Mouse (Mus musculus) heart, embryonic 12.5 days (tissue): Measurements from ENCODE around the gene Cdk1. TPM values are rescaled to one million over a fixed set of nuclear protein-coding genes. Genes with fewer than 3 reads are reported as not detected.

Experiments used
- ATAC-seq: fragments of 200-750 bp; cut with Nextera tagmentation; 2 replicates; pipeline ENCODE4 v1.8.0; 2017; ENCODE audit warnings: moderate TSS enrichment, moderate library complexity; ENCODE audit not compliant: insufficient number of reproducible peaks, low FRiP score
- H3K27ac ChIP-seq: fragments of 300-500 bp; sonication (generic); 2 replicates; pipeline ENCODE4 v1.5.1; 2016; ENCODE audit warnings: mild to moderate bottlenecking, moderate library complexity; ENCODE audit not compliant: poor library complexity, severe bottlenecking
- H3K27me3 ChIP-seq: fragments of 300-500 bp; sonication (generic); replicated peaks from 2 replicates; pipeline ENCODE4 v1.6.1; 2016; ENCODE audit warnings: mild to moderate bottlenecking, moderate library complexity
- H3K36me3 ChIP-seq: fragments of 300-500 bp; sonication (generic); 2 replicates; pipeline ENCODE4 v1.6.1; 2016; ENCODE audit warnings: mild to moderate bottlenecking, moderate library complexity
- H3K4me1 ChIP-seq: fragments of 300-500 bp; sonication (generic); replicated peaks from 2 replicates; pipeline ENCODE4 v1.6.1; 2016; ENCODE audit warnings: mild to moderate bottlenecking
- H3K4me2 ChIP-seq: fragments of 300-500 bp; sonication (generic); 2 replicates; pipeline ENCODE4 v1.6.1; 2016; ENCODE audit warnings: mild to moderate bottlenecking, moderate library complexity
- H3K4me3 ChIP-seq: fragments of 300-500 bp; sonication (generic); 2 replicates; pipeline ENCODE4 v1.5.1; 2016; ENCODE audit warnings: mild to moderate bottlenecking
- H3K9ac ChIP-seq: fragments of 300-500 bp; sonication (generic); 2 replicates; pipeline ENCODE4 v1.6.1; 2016; ENCODE audit warnings: mild to moderate bottlenecking, moderate library complexity
- H3K9me3 ChIP-seq: fragments of 300-500 bp; sonication (generic); replicated peaks from 2 replicates; pipeline ENCODE4 v1.6.1; 2016; ENCODE audit warnings: mild to moderate bottlenecking, moderate library complexity
- WGBS: fragments of 180-500 bp; shearing (Covaris S2); methylation state at CpG from one replicate; pipeline ENCODE4 v1.1.7; 2016; 5-methylcytosine and 5-hydroxymethylcytosine counted together
- polyA plus RNA-seq: library from polyadenylated mRNA; unstranded; fragments of >200 nt; fragmentation: Nextera tagmentation; extraction: Ambion mirVana; gene quantifications from 2 replicates; pipeline ENCODE4 v1.2.1, GENCODE M21; 2016

Gene Cdk1
- polyA plus RNA-seq, 1 experiment from 2014 or later = 337 TPM

DNA sequence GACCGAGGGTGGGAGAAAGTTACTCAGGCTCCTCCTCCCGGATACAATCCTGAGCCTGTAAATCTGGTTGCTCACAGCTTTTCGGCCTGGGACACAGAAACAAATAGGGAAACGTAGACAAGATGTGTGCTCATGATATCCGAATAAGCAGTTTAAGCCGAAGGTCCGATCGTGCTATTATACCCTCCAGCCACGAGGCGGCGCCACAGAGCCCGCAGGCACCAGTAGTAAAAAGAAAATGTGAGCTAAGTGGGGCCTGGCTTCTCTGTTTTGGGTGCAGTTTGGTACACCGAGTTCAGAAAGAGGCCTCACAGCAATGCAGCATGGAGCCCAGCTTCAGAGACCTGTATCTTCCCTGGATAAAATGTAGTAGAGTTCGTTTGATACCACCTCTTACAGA is 46.5 kb downstream of the Cdk1 start:
- H3K4me2 ChIP-seq = no peak overlapping the region
- no peak overlapping the region for H3K4me3 ChIP-seq
- 49% methylated on average over 14 of the region's 14 CpGs for WGBS
- no peaks in the 10 kb centered on the region for H3K27me3 ChIP-seq
- H3K36me3 ChIP-seq = no peaks in the 10 kb centered on the region
- no peak overlapping the region for H3K9ac ChIP-seq
- H3K9me3 ChIP-seq = no peaks in the 10 kb centered on the region
- ATAC-seq = no peak
- peaks cover 11% of the 10 kb centered on the region for H3K4me1 ChIP-seq
- no peak overlapping the region for H3K27ac ChIP-seq

GRCm38 (mm10) chr10:69305600-69305999 is 47.1 kb downstream of the Cdk1 start:
- WGBS = 28% methylated on average over 7 of the region's 7 CpGs
- no peaks in the 10 kb centered on the region for H3K36me3 ChIP-seq
- H3K4me2 ChIP-seq = no peak overlapping the region
- H3K4me3 ChIP-seq = no peak overlapping the region
- peaks cover 11% of the 10 kb centered on the region for H3K4me1 ChIP-seq
- ATAC-seq = no peak
- no peaks in the 10 kb centered on the region for H3K27me3 ChIP-seq
- no peaks in the 10 kb centered on the region for H3K9me3 ChIP-seq
- H3K9ac ChIP-seq = 0 out of 2 replicates have a peak overlapping the region, but pooled peaks have one; percentile 34
- H3K27ac ChIP-seq = no peak overlapping the region

GRCm38 (mm10) chr10:69304819-69305218 is 47.9 kb downstream of the Cdk1 start:
- no peaks in the 10 kb centered on the region for H3K9me3 ChIP-seq
- 85% methylated on average over 3 of the region's 3 CpGs for WGBS
- peaks cover 11% of the 10 kb centered on the region for H3K4me1 ChIP-seq
- no peaks in the 10 kb centered on the region for H3K27me3 ChIP-seq
- H3K4me2 ChIP-seq = no peak overlapping the region
- ATAC-seq = peak; percentile 53; the same call in 1 of the 2 replicates
- no peaks in the 10 kb centered on the region for H3K36me3 ChIP-seq
- H3K4me3 ChIP-seq = no peak overlapping the region
- H3K27ac ChIP-seq = no peak overlapping the region
- H3K9ac ChIP-seq = no peak overlapping the region

DNA sequence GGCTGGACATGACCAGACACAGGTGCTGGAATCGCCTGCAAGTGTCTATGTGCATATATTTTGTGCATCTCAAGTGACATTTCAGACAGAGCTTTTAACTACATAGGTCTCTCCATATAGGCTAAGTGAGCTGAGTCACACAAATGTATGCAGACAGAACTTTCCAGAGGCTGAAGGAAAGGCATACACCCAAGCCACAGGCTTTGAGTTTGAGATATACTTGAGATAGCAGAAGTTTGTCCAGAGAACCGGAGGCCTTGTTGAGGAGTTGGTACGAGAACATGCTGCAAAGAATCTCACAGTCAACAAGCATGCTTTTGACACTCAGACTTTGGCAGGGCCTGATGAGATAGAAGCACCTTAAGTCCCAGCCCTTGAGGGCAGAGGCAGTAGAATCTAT is 50.1 kb downstream of the Cdk1 start:
- H3K9ac ChIP-seq = no peak overlapping the region
- H3K4me3 ChIP-seq = no peak overlapping the region
- H3K36me3 ChIP-seq = no peaks in the 10 kb centered on the region
- ATAC-seq = no peak
- no peak overlapping the region for H3K4me2 ChIP-seq
- no peaks in the 10 kb centered on the region for H3K27me3 ChIP-seq
- H3K4me1 ChIP-seq = peaks cover 11% of the 10 kb centered on the region
- no peak overlapping the region for H3K27ac ChIP-seq
- 0 out of 2 replicates have a peak, but pooled peaks cover 5% of the 10 kb centered on the region for H3K9me3 ChIP-seq
- WGBS = 56% methylated on average over 3 of the region's 3 CpGs

DNA sequence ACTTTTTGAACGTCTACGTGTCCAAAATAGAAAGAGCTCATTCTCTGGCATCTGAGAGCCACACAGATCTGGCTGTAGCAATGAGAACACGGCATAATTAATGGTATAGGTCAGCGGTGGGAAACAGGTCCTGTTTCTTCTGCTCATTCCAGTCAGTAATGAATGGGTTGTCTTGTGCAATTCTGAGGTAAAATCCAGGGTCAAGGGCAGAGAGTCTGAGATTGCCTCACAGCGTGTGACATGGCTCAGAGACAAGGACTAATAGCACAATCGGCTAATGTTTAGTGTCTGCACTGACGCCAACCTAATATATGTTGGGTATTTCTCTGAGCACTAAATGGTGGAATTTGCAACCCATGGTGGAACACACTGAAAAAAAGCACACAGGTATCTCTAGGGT is 52.8 kb downstream of the Cdk1 start:
- H3K36me3 ChIP-seq = no peaks in the 10 kb centered on the region
- 0 out of 2 replicates have a peak, but pooled peaks cover 5% of the 10 kb centered on the region for H3K9me3 ChIP-seq
- no peak overlapping the region for H3K27ac ChIP-seq
- H3K27me3 ChIP-seq = no peaks in the 10 kb centered on the region
- H3K4me2 ChIP-seq = no peak overlapping the region
- H3K9ac ChIP-seq = no peak overlapping the region
- 0 out of 2 replicates have a peak, but pooled peaks cover under 1% of the 10 kb centered on the region for H3K4me1 ChIP-seq
- H3K4me3 ChIP-seq = no peak overlapping the region
- ATAC-seq = no peak
- WGBS = 80% methylated on average over 7 of the region's 7 CpGs

GRCm38 (mm10) chr10:69295919-69296318 is 56.8 kb downstream of the Cdk1 start:
- Histone ChIP-seq H3K4me3 (no peak overlapping the region), H3K9ac (no peak overlapping the region), H3K4me2 (no peak overlapping the region), H3K36me3 (no peaks in the 10 kb centered on the region), H3K27me3 (no peaks in the 10 kb centered on the region), H3K27ac (no peak overlapping the region), H3K9me3 (0 out of 2 replicates have a peak, but pooled peaks cover 5% of the 10 kb centered on the region), H3K4me1 (no peaks in the 10 kb centered on the region; the same call in 1 of the 2 replicates)
- ATAC-seq = no peak
- 80% methylated on average over 9 of the region's 9 CpGs for WGBS

- peaks cover 25% of the 10 kb centered on the region for H3K36me3 ChIP-seq
- H3K27ac ChIP-seq = no peak overlapping the region
- no peak overlapping the region for H3K9ac ChIP-seq
- no peak overlapping the region for H3K4me3 ChIP-seq
- 81% methylated on average over 8 of the region's 8 CpGs for WGBS
- no peak overlapping the region for H3K4me2 ChIP-seq
- no peaks in the 10 kb centered on the region for H3K27me3 ChIP-seq
- ATAC-seq = no peak
- no peaks in the 10 kb centered on the region for H3K9me3 ChIP-seq
- H3K4me1 ChIP-seq = peaks cover 20% of the 10 kb centered on the region
Observed at GRCm38 (mm10) chr10:69290736-69291135, 62.0 kb downstream of the Cdk1 start.

DNA sequence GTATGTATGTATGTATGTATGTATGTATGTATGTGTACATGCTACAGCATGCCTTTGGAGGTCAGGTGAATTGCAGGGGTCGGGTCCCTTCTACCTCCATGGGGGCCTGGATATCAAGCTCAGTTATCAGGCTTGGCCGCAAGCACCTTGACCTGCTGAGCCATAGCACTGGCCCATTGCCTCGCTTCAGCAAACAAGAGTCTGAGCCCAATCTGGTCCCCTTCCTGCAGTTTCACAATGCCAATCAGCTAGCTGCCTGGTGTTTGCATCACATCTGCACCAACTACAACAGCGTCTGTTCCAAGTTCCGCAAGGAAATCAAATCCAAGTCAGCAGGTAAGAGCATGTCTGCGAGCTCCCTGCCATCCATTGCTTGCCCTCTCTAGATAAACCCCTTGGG is 64.0 kb downstream of the Cdk1 start:
- WGBS = 78% methylated on average over 6 of the region's 6 CpGs
- Histone ChIP-seq H3K4me2 (no peak overlapping the region), H3K36me3 (peaks cover 43% of the 10 kb centered on the region)

GRCm38 (mm10) chr10:69288086-69288485 is 64.7 kb downstream of the Cdk1 start:
- H3K9me3 ChIP-seq = no peaks in the 10 kb centered on the region
- H3K27ac ChIP-seq = 0 out of 2 replicates have a peak overlapping the region, but pooled peaks have one; percentile 10
- H3K4me2 ChIP-seq = no peak overlapping the region
- ATAC-seq = no peak
- 67% methylated on average over 4 of the region's 4 CpGs for WGBS
- peaks cover 20% of the 10 kb centered on the region for H3K4me1 ChIP-seq
- H3K9ac ChIP-seq = no peak overlapping the region
- H3K27me3 ChIP-seq = no peaks in the 10 kb centered on the region
- no peak overlapping the region for H3K4me3 ChIP-seq
- H3K36me3 ChIP-seq = peaks cover 49% of the 10 kb centered on the region

More for the DNA sequence above, 64.0 kb downstream of the Cdk1 start:
- Histone ChIP-seq H3K4me3 (no peak overlapping the region), H3K9me3 (no peaks in the 10 kb centered on the region), H3K4me1 (peaks cover 20% of the 10 kb centered on the region), H3K27me3 (no peaks in the 10 kb centered on the region), H3K27ac (peak overlapping the region; percentile 75; the same call in 1 of the 2 replicates), H3K9ac (no peak overlapping the region)
- no peak for ATAC-seq

DNA sequence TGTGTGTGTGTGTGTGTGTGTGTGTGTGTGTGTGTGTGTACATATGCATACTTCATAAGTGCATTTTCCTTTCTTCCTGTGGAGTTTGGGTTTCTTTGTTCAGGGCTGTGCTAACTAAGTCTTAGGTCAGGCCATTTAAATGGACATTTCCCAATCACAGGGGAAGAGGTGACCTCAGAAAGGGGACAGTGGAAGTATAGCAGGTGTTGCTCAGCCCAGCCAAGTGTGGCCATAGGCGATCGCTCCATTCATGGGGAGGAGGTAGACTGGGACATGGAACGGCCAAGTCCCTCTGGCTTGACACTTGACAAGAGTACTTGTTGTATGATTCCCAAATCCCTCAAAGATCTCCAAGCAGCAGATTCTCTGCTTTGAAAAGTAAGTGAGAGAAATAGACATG is 65.8 kb downstream of the Cdk1 start:
- no peaks in the 10 kb centered on the region for H3K9me3 ChIP-seq
- H3K27me3 ChIP-seq = no peaks in the 10 kb centered on the region
- no peak overlapping the region for H3K4me2 ChIP-seq
- 92% methylated on average over 3 of the region's 3 CpGs for WGBS
- H3K27ac ChIP-seq = no peak overlapping the region
- H3K4me1 ChIP-seq = peaks cover 20% of the 10 kb centered on the region
- H3K9ac ChIP-seq = no peak overlapping the region
- no peak overlapping the region for H3K4me3 ChIP-seq
- no peak for ATAC-seq
- peaks cover 60% of the 10 kb centered on the region for H3K36me3 ChIP-seq
